Mouse (Mus musculus) liver, postnatal 0 days (tissue): ENCODE measurements around the gene Hpcal1. TPM values are rescaled to one million over a fixed set of nuclear protein-coding genes. Genes with fewer than 3 reads are reported as not detected.
"Not testable (repeated sequence)": the region's sequence is repeated elsewhere in the genome, so short reads cannot be mapped to it uniquely, and the experiment has no call there.

Experiments used
- ATAC-seq: fragments of 200-750 bp; cut with Nextera tagmentation; 2 replicates; pipeline ENCODE4 v1.8.0; 2017; ENCODE audit warnings: mild to moderate bottlenecking, moderate library complexity
- DNase-seq: peaks from one replicate; pipeline ENCODE4 v3.0.0-alpha.2; 2016
- H3K27ac ChIP-seq: fragments of 300-500 bp; sonication (generic); 2 replicates; pipeline ENCODE4 v1.5.1; 2014; ENCODE audit warnings: antibody characterized with exemption, moderate library complexity, mild to moderate bottlenecking, low read depth
- H3K27me3 ChIP-seq: fragments of 300-500 bp; sonication (generic); 2 replicates; pipeline ENCODE4 v1.6.1; 2014; ENCODE audit warnings: low read length, control low read depth, mixed read lengths; ENCODE audit not compliant: insufficient read depth
- H3K36me3 ChIP-seq: fragments of 300-500 bp; sonication (generic); replicated peaks from 2 replicates; pipeline ENCODE4 v1.6.1; 2014; ENCODE audit warnings: mild to moderate bottlenecking, control low read depth, low read length, moderate library complexity, mixed read lengths; ENCODE audit not compliant: insufficient read depth
- H3K4me1 ChIP-seq: fragments of 300-500 bp; sonication (generic); 2 replicates; pipeline ENCODE4 v1.6.1; 2014; ENCODE audit warnings: antibody characterized with exemption, mild to moderate bottlenecking, control low read depth; ENCODE audit not compliant: insufficient read depth
- H3K4me2 ChIP-seq: fragments of 300-500 bp; sonication (generic); 2 replicates; pipeline ENCODE4 v1.6.1; 2014; ENCODE audit warnings: low read depth, mild to moderate bottlenecking, low read length, moderate library complexity, mixed read lengths
- H3K4me3 ChIP-seq: fragments of 300-500 bp; sonication (generic); 2 replicates; pipeline ENCODE4 v1.5.1; 2014; ENCODE audit warnings: low read depth, low read length
- H3K9ac ChIP-seq: fragments of 300-500 bp; sonication (generic); replicated peaks from 2 replicates; pipeline ENCODE4 v1.6.1; 2014; ENCODE audit warnings: mild to moderate bottlenecking, moderate library complexity
- H3K9me3 ChIP-seq: fragments of 300-500 bp; sonication (generic); 2 replicates; pipeline ENCODE4 v1.6.1; 2016; ENCODE audit warnings: mild to moderate bottlenecking, control low read depth, low read length, mixed read lengths
- CTCF ChIP-seq: sonication (generic); IDR thresholded peaks from 2 replicates; pipeline ENCODE4 v1.5.1; 2016; ENCODE audit warnings: antibody characterized with exemption, low read depth
- EP300 ChIP-seq: IDR thresholded peaks from 2 replicates; pipeline ENCODE4 v1.6.1; 2016; ENCODE audit warnings: antibody characterized with exemption, low read depth, mild to moderate bottlenecking
- WGBS: fragments of 180-500 bp; shearing (Covaris S2); extraction: QIAGEN DNeasy Blood & Tissue Kit; methylation state at CpG from one replicate; pipeline ENCODE4 v1.1.7; 2014; ENCODE audit not compliant: insufficient replicate concordance; 5-methylcytosine and 5-hydroxymethylcytosine counted together
- polyA plus RNA-seq: library from polyadenylated mRNA; unstranded; fragments of >200 nt; fragmentation: Nextera tagmentation; extraction: Ambion mirVana; gene quantifications from 2 replicates; pipeline ENCODE4 v1.2.1, GENCODE M21; 2015

The Hpcal1 gene
- polyA plus RNA-seq, 1 experiment from 2014 or later, result 20.8 TPM

- H3K9me3 ChIP-seq, result no peaks in the 10 kb centered on the region
- TF ChIP-seq CTCF (peak; percentile 47), EP300 (no peak)
- 60% methylated on average over 3 of the region's 3 CpGs for WGBS
- no peak overlapping the region for H3K9ac ChIP-seq
- no peaks in the 10 kb centered on the region for H3K27me3 ChIP-seq
- no peak overlapping the region for H3K4me3 ChIP-seq
- H3K27ac ChIP-seq, result no peak overlapping the region
- no peak overlapping the region for H3K4me2 ChIP-seq
- H3K4me1 ChIP-seq, result no peaks in the 10 kb centered on the region
- peaks cover 6% of the 10 kb centered on the region for H3K36me3 ChIP-seq
- DNase-seq, result no peak
- ATAC-seq, result no peak
Measured at GRCm38 (mm10) chr12:17789486-17789885, 98.8 kb downstream of the Hpcal1 start.

GRCm38 (mm10) chr12:17791111-17791510 lies 100.5 kb downstream of the Hpcal1 start:
- no peaks in the 10 kb centered on the region for H3K4me1 ChIP-seq
- ATAC-seq (no peak), DNase-seq (no peak)
- no peak overlapping the region for H3K9ac ChIP-seq
- no peak for TF ChIP-seq CTCF
- TF ChIP-seq EP300, result no peak
- H3K36me3 ChIP-seq, result peaks cover 5% of the 10 kb centered on the region
- H3K9me3 ChIP-seq, result no peaks in the 10 kb centered on the region
- H3K27ac ChIP-seq, result no peak overlapping the region
- no peak overlapping the region for H3K4me2 ChIP-seq
- WGBS, result 79% methylated on average over 6 of the region's 6 CpGs
- no peak overlapping the region for H3K4me3 ChIP-seq
- H3K27me3 ChIP-seq, result no peaks in the 10 kb centered on the region

- Histone ChIP-seq H3K36me3 (peaks cover 3% of the 10 kb centered on the region; the same call in 1 of the 2 replicates), H3K4me1 (no peaks in the 10 kb centered on the region), H3K9ac (no peak overlapping the region), H3K27me3 (no peaks in the 10 kb centered on the region), H3K4me2 (no peak overlapping the region), H3K9me3 (no peaks in the 10 kb centered on the region), H3K27ac (no peak overlapping the region), H3K4me3 (no peak overlapping the region)
- no peak for DNase-seq
- no peak for TF ChIP-seq EP300
- 81% methylated on average over 1 of the region's 1 CpGs for WGBS
- ATAC-seq, result no peak
Measured at GRCm38 (mm10) chr12:17792756-17793155, 102.1 kb downstream of the Hpcal1 start.

- no peak for ATAC-seq
- H3K36me3 ChIP-seq, result peaks cover 3% of the 10 kb centered on the region; the same call in 1 of the 2 replicates
- no peaks in the 10 kb centered on the region for H3K27me3 ChIP-seq
Measured at GRCm38 (mm10) chr12:17795660-17796278, 105.1 kb downstream of the Hpcal1 start.

GRCm38 (mm10) chr12:17798261-17798660 lies 107.6 kb downstream of the Hpcal1 start:
- not testable (repeated sequence) for H3K4me1 ChIP-seq, H3K4me3 ChIP-seq, ATAC-seq, H3K27ac ChIP-seq, H3K9ac ChIP-seq, DNase-seq, H3K9me3 ChIP-seq, H3K36me3 ChIP-seq, H3K27me3 ChIP-seq, H3K4me2 ChIP-seq
- 84% methylated on average over 11 of the region's 11 CpGs for WGBS

More at GRCm38 (mm10) chr12:17795660-17796278, 105.1 kb downstream of the Hpcal1 start:
- no peak overlapping the region for H3K4me2 ChIP-seq
- H3K27ac ChIP-seq, result no peak overlapping the region
- H3K4me3 ChIP-seq, result no peak overlapping the region
- WGBS, result 59% methylated on average over 3 of the region's 3 CpGs
- H3K4me1 ChIP-seq, result no peaks in the 10 kb centered on the region
- H3K9ac ChIP-seq, result no peak overlapping the region
- H3K9me3 ChIP-seq, result no peaks in the 10 kb centered on the region
- TF ChIP-seq EP300 (no peak), CTCF (peak; percentile 75)
- DNase-seq, result peak; percentile 73

GRCm38 (mm10) chr12:17808542-17808941 lies 117.9 kb downstream of the Hpcal1 start:
- H3K27me3 ChIP-seq, result no peaks in the 10 kb centered on the region
- peak; percentile 80 for TF ChIP-seq CTCF
- no peak for TF ChIP-seq EP300
- H3K4me3 ChIP-seq, result no peak overlapping the region
- H3K36me3 ChIP-seq, result no peaks in the 10 kb centered on the region
- WGBS, result 18% methylated on average over 2 of the region's 2 CpGs
- H3K9ac ChIP-seq, result no peak overlapping the region
- no peaks in the 10 kb centered on the region for H3K4me1 ChIP-seq
- ATAC-seq (no peak), DNase-seq (peak; percentile 54)
- no peak overlapping the region for H3K27ac ChIP-seq
- H3K9me3 ChIP-seq, result no peaks in the 10 kb centered on the region
- H3K4me2 ChIP-seq, result no peak overlapping the region

GRCm38 (mm10) chr12:17835279-17835678 lies 144.6 kb downstream of the Hpcal1 start:
- ATAC-seq, result not testable (repeated sequence)

More at GRCm38 (mm10) chr12:17835279-17835678, 144.6 kb downstream of the Hpcal1 start:
- not testable (repeated sequence) for H3K27ac ChIP-seq, H3K4me3 ChIP-seq, H3K9me3 ChIP-seq, H3K27me3 ChIP-seq, H3K4me2 ChIP-seq, H3K9ac ChIP-seq, H3K4me1 ChIP-seq, DNase-seq, H3K36me3 ChIP-seq
- WGBS, result 76% methylated on average over 1 of the region's 1 CpGs

Other genes starting within 250 kb of the Hpcal1 start
- gene Odc1, start 146.1 kb upstream of the Hpcal1 start, polyA plus RNA-seq, result 158 and 161 TPM in 2 replicates